Mouse (Mus musculus): ENCODE data around the gene Qtrt1. TPM values are rescaled to one million over a fixed set of nuclear protein-coding genes. Genes with fewer than 3 reads are reported as not detected.
"Not testable (repeated sequence)": the region's sequence is repeated elsewhere in the genome, so short reads cannot be mapped to it uniquely, and the experiment has no call there.

The Qtrt1 gene
- polyA plus RNA-seq, 1 experiment from 2014 or later = 73.1 TPM

DNA sequence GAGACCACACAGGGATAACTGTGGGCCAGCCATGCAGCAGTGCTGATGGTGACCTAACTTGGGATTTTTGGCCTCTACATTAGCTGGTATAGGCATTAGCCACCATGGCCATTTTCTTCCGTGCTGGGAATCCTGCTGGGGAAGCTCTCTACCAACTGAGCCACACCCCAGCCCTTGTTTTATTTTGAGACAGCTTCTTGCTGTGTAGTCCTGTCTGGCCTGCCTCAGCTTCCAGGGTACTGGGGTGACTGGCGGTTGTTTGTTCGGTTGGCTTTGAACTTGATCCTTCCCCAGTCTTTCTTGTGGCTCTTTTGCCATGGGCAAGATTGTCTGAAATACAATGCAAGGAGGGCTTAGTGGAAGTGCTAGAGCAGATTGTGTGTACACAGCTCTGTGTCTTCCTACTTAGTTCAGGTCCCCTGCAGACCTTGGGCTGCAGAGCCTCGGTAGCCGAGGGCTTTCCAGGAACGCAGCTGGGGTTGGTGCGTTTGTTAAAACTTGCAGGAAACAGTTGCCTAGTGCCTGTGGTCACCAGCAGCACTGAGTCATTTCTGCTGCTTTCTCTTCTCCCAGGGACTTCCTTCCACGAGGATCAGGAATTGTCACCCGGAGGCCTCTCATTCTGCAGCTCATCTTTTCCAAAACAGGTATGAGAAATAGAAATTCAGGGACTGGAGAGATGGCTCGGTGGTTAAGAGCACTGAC lies 45.4 kb downstream of the Qtrt1 start:
- H3K36me3 ChIP-seq = peaks cover 26% of the 10 kb centered on the region
- 85% methylated on average over 10 of the region's 10 CpGs for WGBS
- DNase-seq (ENCODE audit: low spot score) = no peak
- H3K9me3 ChIP-seq (replicated peaks) = no peaks in the 10 kb centered on the region
- H3K27ac ChIP-seq (replicated peaks) = no peak overlapping the region
- peaks cover 6% of the 10 kb centered on the region; the same call in 1 of the 2 replicates for H3K4me1 ChIP-seq
- H3K4me3 ChIP-seq = no peak overlapping the region
- no peaks in the 10 kb centered on the region for H3K27me3 ChIP-seq (ENCODE audit: low read depth, poor library complexity, severe bottlenecking)

GRCm38 (mm10) chr9:21458821-21459220 lies 47.2 kb downstream of the Qtrt1 start:
- H3K36me3 ChIP-seq = peaks cover 26% of the 10 kb centered on the region
- no peak overlapping the region for H3K4me3 ChIP-seq
- H3K27me3 ChIP-seq (ENCODE audit: low read depth, poor library complexity, severe bottlenecking) = no peaks in the 10 kb centered on the region
- DNase-seq (ENCODE audit: low spot score) = no peak
- 87% methylated on average over 3 of the region's 3 CpGs for WGBS
- H3K27ac ChIP-seq (replicated peaks) = no peak overlapping the region
- no peaks in the 10 kb centered on the region for H3K9me3 ChIP-seq (replicated peaks)
- H3K4me1 ChIP-seq = peaks cover 10% of the 10 kb centered on the region; the same call in 1 of the 2 replicates

- no peaks in the 10 kb centered on the region for H3K27me3 ChIP-seq (ENCODE audit: low read depth, poor library complexity, severe bottlenecking)
- DNase-seq (ENCODE audit: low spot score) = no peak
- no peak overlapping the region for H3K4me3 ChIP-seq
- no peak overlapping the region for H3K27ac ChIP-seq (replicated peaks)
- 94% methylated on average over 3 of the region's 3 CpGs for WGBS
- peaks cover 29% of the 10 kb centered on the region for H3K36me3 ChIP-seq
- H3K9me3 ChIP-seq (replicated peaks) = no peaks in the 10 kb centered on the region
- peaks cover 7% of the 10 kb centered on the region; the same call in 1 of the 2 replicates for H3K4me1 ChIP-seq
These were observed 48.8 kb downstream of the Qtrt1 start for GRCm38 (mm10) chr9:21460400-21460940.

DNA sequence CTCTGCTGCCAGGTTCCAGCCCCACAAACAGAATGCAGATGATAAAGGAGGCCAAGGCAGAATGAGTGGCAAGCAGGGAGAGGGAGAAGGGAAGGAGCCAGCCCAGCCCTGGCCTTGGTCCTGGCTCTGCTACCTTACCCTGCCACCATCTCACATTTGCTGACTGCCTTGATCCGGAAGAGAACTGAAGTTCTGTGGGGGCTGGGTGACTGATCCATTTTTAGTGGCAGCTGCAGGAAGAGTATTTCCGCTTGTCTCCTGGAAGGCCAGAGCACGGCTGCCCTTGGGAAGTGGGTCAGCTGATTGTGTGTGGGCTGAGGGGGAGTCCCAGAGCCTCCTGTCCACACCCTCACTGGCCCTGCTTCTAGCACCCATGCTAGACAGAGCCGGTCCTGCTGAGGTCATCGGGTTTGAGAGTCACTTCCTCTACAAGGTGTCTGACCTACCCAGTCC lies 51.5 kb downstream of the Qtrt1 start:
- Histone ChIP-seq H3K9me3 (replicated peaks) (no peaks in the 10 kb centered on the region), H3K4me1 (0 out of 2 replicates have a peak, but pooled peaks cover 4% of the 10 kb centered on the region), H3K4me3 (no peak overlapping the region), H3K27ac (replicated peaks) (peak overlapping the region; percentile 42; the same call in 1 of the 2 replicates), H3K36me3 (peaks cover 53% of the 10 kb centered on the region), H3K27me3 (ENCODE audit: low read depth, poor library complexity, severe bottlenecking) (no peaks in the 10 kb centered on the region)
- whole genome bisulfite sequencing = 78% methylated on average over 5 of the region's 5 CpGs
- DNase-seq (ENCODE audit: low spot score) = no peak

GRCm38 (mm10) chr9:21463766-21464564 lies 52.3 kb downstream of the Qtrt1 start:
- Histone ChIP-seq H3K27ac (replicated peaks) (no peak overlapping the region), H3K4me1 (0 out of 2 replicates have a peak, but pooled peaks cover 4% of the 10 kb centered on the region), H3K4me3 (no peak overlapping the region), H3K9me3 (replicated peaks) (no peaks in the 10 kb centered on the region), H3K27me3 (ENCODE audit: low read depth, poor library complexity, severe bottlenecking) (no peaks in the 10 kb centered on the region), H3K36me3 (peaks cover 53% of the 10 kb centered on the region)
- DNase-seq (ENCODE audit: low spot score) = no peak
- 89% methylated on average over 3 of the region's 3 CpGs for WGBS

DNA sequence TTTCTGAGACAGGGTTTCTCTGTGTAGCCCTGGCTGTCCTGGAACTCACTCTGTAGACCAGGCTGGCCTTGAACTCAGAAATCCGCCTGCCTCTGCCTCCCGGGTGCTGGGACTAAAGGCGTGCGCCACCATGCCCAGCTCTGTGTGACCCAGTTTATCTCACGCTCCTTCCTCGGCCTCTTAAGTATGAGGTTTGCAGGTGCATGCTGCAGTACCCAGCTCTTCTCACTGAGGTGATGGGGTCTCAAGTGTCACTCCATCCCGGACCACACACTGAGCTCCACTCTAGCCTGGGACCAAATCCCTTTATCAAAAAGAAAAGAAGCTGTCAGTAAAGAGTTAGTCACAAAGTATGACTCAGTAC lies 52.9 kb downstream of the Qtrt1 start:
- H3K36me3 ChIP-seq = peaks cover 54% of the 10 kb centered on the region
- not testable (repeated sequence) for DNase-seq (ENCODE audit: low spot score)

GRCm38 (mm10) chr9:21469032-21470024 lies 57.7 kb downstream of the Qtrt1 start:
- Histone ChIP-seq H3K4me1 (no peaks in the 10 kb centered on the region), H3K36me3 (peaks cover 81% of the 10 kb centered on the region), H3K4me3 (no peak overlapping the region), H3K27me3 (ENCODE audit: low read depth, poor library complexity, severe bottlenecking) (no peaks in the 10 kb centered on the region), H3K27ac (replicated peaks) (no peak overlapping the region), H3K9me3 (replicated peaks) (no peaks in the 10 kb centered on the region)
- WGBS = 90% methylated on average over 20 of the region's 20 CpGs
- DNase-seq (ENCODE audit: low spot score) = peak; percentile 29

More for the DNA sequence above, 52.9 kb downstream of the Qtrt1 start:
- not testable (repeated sequence) for H3K27me3 ChIP-seq (ENCODE audit: low read depth, poor library complexity, severe bottlenecking); H3K4me3 ChIP-seq; H3K27ac ChIP-seq (replicated peaks); H3K9me3 ChIP-seq (replicated peaks); H3K4me1 ChIP-seq
- WGBS = 93% methylated on average over 7 of the region's 7 CpGs

Other genes starting within 250 kb of the Qtrt1 start
- gene Pde4a, start 246.1 kb upstream of the Qtrt1 start, polyA plus RNA-seq (2016; fragmentation: Nextera tagmentation; extraction: Ambion mirVana) = 3.8 and 5.0 TPM in 2 replicates
- 47.1 and 50.8 TPM in 2 replicates for gene Keap1, start 172.5 kb upstream of the Qtrt1 start, polyA plus RNA-seq (2016; fragmentation: Nextera tagmentation; extraction: Ambion mirVana)
- gene S1pr5, start 163.4 kb upstream of the Qtrt1 start, polyA plus RNA-seq (2016; fragmentation: Nextera tagmentation; extraction: Ambion mirVana) = 0.10 and 0.11 TPM in 2 replicates
- 48.6 and 49.9 TPM in 2 replicates for gene Atg4d, start 146.5 kb upstream of the Qtrt1 start, polyA plus RNA-seq (2016; fragmentation: Nextera tagmentation; extraction: Ambion mirVana)
- 16.2 and 21.0 TPM in 2 replicates for gene Kri1, start 123.9 kb upstream of the Qtrt1 start, polyA plus RNA-seq (2016; fragmentation: Nextera tagmentation; extraction: Ambion mirVana)
- gene Cdkn2d, start 120.4 kb upstream of the Qtrt1 start, polyA plus RNA-seq (2016; fragmentation: Nextera tagmentation; extraction: Ambion mirVana) = 51.4 and 61.3 TPM in 2 replicates
- 1.1 and 2.9 TPM in 2 replicates for gene Ap1m2, start 99.5 kb upstream of the Qtrt1 start, polyA plus RNA-seq (2016; fragmentation: Nextera tagmentation; extraction: Ambion mirVana)
- gene Slc44a2, start 91.1 kb upstream of the Qtrt1 start, polyA plus RNA-seq (2016; fragmentation: Nextera tagmentation; extraction: Ambion mirVana) = 65.8 and 72.2 TPM in 2 replicates
- gene Ilf3, start 44.0 kb upstream of the Qtrt1 start, polyA plus RNA-seq (2016; fragmentation: Nextera tagmentation; extraction: Ambion mirVana) = 295 and 321 TPM in 2 replicates
- gene Dnm2, start 13.1 kb downstream of the Qtrt1 start, polyA plus RNA-seq (2016; fragmentation: Nextera tagmentation; extraction: Ambion mirVana) = 70.4 and 75.0 TPM in 2 replicates
- gene Tmed1, start 98.4 kb downstream of the Qtrt1 start, polyA plus RNA-seq (2016; fragmentation: Nextera tagmentation; extraction: Ambion mirVana) = 106 and 116 TPM in 2 replicates
- gene AB124611, start 114.3 kb downstream of the Qtrt1 start, polyA plus RNA-seq (2016; fragmentation: Nextera tagmentation; extraction: Ambion mirVana) = 6.0 and 7.1 TPM in 2 replicates
- gene Carm1, start 135.1 kb downstream of the Qtrt1 start, polyA plus RNA-seq (2016; fragmentation: Nextera tagmentation; extraction: Ambion mirVana) = 54.3 and 57.5 TPM in 2 replicates
- gene Timm29, start 180.9 kb downstream of the Qtrt1 start, polyA plus RNA-seq (2016; fragmentation: Nextera tagmentation; extraction: Ambion mirVana) = 32.0 and 37.1 TPM in 2 replicates
- 20.4 and 21.6 TPM in 2 replicates for gene Yipf2, start 181.0 kb downstream of the Qtrt1 start, polyA plus RNA-seq (2016; fragmentation: Nextera tagmentation; extraction: Ambion mirVana)
- gene Smarca4, start 204.3 kb downstream of the Qtrt1 start, polyA plus RNA-seq (2016; fragmentation: Nextera tagmentation; extraction: Ambion mirVana) = 139 and 162 TPM in 2 replicates